Mouse (Mus musculus) ES-Bruce4 (cell line): Measurements from ENCODE around the gene Arhgap18. TPM values are rescaled to one million over a fixed set of nuclear protein-coding genes. Genes with fewer than 3 reads are reported as not detected.

Source experiments
- H3K27ac ChIP-seq: 2 replicates; pipeline ENCODE4 v1.5.1; 2012; ENCODE audit warnings: low read length, inconsistent platforms; ENCODE audit not compliant: insufficient read depth
- H3K27me3 ChIP-seq: 2 replicates; pipeline ENCODE4 v1.6.1; 2012; ENCODE audit warnings: mild to moderate bottlenecking, low read length, inconsistent platforms; ENCODE audit not compliant: control insufficient read depth, poor library complexity, insufficient read depth, severe bottlenecking
- H3K36me3 ChIP-seq: 2 replicates; pipeline ENCODE4 v1.6.1; 2012; ENCODE audit warnings: inconsistent platforms, mild to moderate bottlenecking, low read length, moderate library complexity; ENCODE audit not compliant: control insufficient read depth, poor library complexity, insufficient read depth, severe bottlenecking
- H3K4me1 ChIP-seq: one replicate; pipeline ENCODE4 v1.8.1; 2011; ENCODE audit warnings: low read length; ENCODE audit not compliant: control insufficient read depth, insufficient read depth
- H3K4me3 ChIP-seq: 2 replicates; pipeline ENCODE4 v1.5.1; 2011; ENCODE audit warnings: low read depth, mild to moderate bottlenecking, low read length
- H3K9ac ChIP-seq: 2 replicates; pipeline ENCODE4 v1.6.1; 2012; ENCODE audit warnings: low read depth, mild to moderate bottlenecking, inconsistent platforms; ENCODE audit not compliant: poor library complexity, severe bottlenecking
- H3K9me3 ChIP-seq: replicated peaks from 2 replicates; pipeline ENCODE4 v1.6.1; 2012; ENCODE audit warnings: mild to moderate bottlenecking, low read length, inconsistent platforms; ENCODE audit not compliant: control insufficient read depth, poor library complexity, insufficient read depth, severe bottlenecking
- CTCF ChIP-seq: IDR thresholded peaks from one replicate; pipeline ENCODE4 v1.8.1; 2011; ENCODE audit warnings: low read depth, low read length
- EP300 ChIP-seq: IDR thresholded peaks from 2 replicates; pipeline ENCODE4 v1.6.1; 2011; ENCODE audit warnings: low read depth, low read length; ENCODE audit not compliant: insufficient read depth
- POLR2A ChIP-seq: IDR thresholded peaks from one replicate; pipeline ENCODE4 v1.8.1; 2011; ENCODE audit warnings: low read length; ENCODE audit not compliant: insufficient read depth
- polyA plus RNA-seq: library from polyadenylated mRNA; stranded (reverse); fragments of >200 nt; gene quantifications from 2 replicates; pipeline ENCODE4 v1.2.4, GENCODE M21; 2011; ENCODE audit warnings: low read depth; ENCODE audit not compliant: missing spikeins, insufficient read depth, insufficient read length

Gene Arhgap18
- polyA plus RNA-seq, 1 experiment, result 6.9 TPM

DNA sequence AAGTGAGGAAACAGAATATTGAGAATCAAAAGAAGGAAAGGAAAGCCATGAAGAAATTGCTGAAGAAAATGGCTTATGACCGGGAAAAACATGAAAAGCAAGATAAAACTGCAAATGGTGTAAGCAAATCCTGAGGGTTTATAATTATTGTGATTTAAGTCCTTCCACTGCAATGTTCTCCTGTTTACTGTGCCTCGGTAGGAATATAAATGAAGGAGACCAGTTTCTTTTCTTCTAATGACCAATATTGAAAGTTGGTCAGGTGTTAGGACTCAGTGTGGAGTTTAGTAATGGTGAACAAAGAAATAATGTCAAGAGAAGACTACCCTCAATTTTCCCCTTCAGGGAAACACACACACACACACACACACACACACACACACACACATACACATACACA is 136.5 kb downstream of the Arhgap18 start:
- no peak overlapping the region for H3K4me3 ChIP-seq
- H3K9ac ChIP-seq, result no peak overlapping the region
- no peak overlapping the region for H3K27ac ChIP-seq
- H3K36me3 ChIP-seq, result no peaks in the 10 kb centered on the region
- TF ChIP-seq EP300 (no peak), POLR2A (no peak), CTCF (no peak)
- no peaks in the 10 kb centered on the region for H3K4me1 ChIP-seq
- H3K27me3 ChIP-seq, result no peaks in the 10 kb centered on the region
- no peaks in the 10 kb centered on the region for H3K9me3 ChIP-seq

DNA sequence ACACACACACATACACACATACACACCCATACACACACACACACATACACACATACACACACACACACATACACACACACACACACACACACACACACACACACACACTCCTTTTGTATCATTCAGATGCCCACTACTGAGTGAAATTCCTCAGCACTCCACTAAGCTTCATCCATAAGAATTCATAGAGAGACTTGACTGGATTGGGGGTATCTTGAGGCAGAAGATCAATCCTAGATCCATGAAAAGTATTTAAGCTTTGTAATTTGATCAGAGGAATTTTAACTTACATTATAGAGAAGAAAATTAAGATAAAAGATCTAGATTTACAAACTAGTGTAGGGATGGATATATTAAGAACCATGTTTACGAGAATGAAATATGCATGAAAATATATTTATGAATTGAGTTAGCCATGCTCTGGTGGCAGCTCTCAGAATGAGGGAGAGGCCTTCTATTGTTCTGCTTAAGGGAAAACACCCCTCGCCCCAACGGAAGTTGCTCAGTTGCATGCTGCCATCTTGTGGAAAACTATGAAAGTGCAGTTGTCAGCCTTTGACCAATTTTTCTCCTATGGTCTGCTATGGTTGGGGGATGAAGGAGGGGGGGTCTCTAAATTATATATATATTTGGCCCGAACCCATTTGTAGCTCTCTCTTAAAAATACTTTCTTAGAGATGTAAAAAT is 137.2 kb downstream of the Arhgap18 start:
- no peaks in the 10 kb centered on the region for H3K27me3 ChIP-seq
- no peaks in the 10 kb centered on the region for H3K36me3 ChIP-seq
- TF ChIP-seq POLR2A, result no peak
- TF ChIP-seq CTCF, result peak; percentile 50
- no peaks in the 10 kb centered on the region for H3K9me3 ChIP-seq
- H3K9ac ChIP-seq, result no peak overlapping the region
- no peak overlapping the region for H3K27ac ChIP-seq
- H3K4me3 ChIP-seq, result no peak overlapping the region
- H3K4me1 ChIP-seq, result no peaks in the 10 kb centered on the region

DNA sequence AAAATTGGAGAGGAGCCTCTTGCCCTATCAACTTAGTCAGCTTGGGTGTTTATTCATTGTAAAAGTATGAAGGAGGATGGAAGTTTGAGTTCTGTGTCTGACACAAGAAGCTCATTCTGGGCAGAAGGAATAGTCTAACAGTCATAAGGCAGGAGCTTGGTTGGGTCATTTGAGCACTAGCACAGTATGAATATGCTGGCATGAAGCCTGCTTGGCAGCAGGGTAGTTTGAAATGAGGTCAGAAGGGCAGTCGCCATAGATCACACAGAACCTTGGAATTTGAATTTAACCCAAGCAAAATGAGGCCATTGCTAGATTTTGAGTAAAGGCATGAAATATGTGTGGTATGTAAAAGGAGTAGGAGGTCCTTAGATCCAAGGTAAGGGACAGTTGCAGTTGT is 139.9 kb downstream of the Arhgap18 start:
- H3K27me3 ChIP-seq, result no peaks in the 10 kb centered on the region
- H3K4me3 ChIP-seq, result no peak overlapping the region
- H3K9me3 ChIP-seq, result no peaks in the 10 kb centered on the region
- H3K27ac ChIP-seq, result no peak overlapping the region
- H3K36me3 ChIP-seq, result no peaks in the 10 kb centered on the region
- TF ChIP-seq EP300 (no peak), POLR2A (no peak), CTCF (no peak)
- H3K4me1 ChIP-seq, result no peaks in the 10 kb centered on the region
- H3K9ac ChIP-seq, result no peak overlapping the region

DNA sequence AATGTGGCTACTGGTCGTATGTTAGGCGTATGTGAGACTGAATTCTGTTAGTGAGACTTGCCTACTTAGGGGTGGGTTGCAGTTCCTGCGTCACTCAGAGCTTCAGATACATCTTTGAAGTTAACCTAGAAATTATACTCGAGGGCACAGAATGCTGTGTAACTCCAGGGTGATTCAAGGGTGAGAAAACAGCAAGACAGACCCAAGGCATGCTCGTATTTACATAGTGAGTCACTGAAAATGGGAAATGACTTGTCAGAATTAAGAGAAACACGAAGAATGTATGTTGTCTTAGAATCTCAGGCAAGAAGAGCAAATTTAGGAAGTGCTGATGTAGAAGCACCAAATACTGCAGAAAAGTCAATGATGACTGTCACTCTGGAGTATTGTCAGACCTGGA is 142.5 kb downstream of the Arhgap18 start:
- no peaks in the 10 kb centered on the region for H3K27me3 ChIP-seq
- no peaks in the 10 kb centered on the region for H3K36me3 ChIP-seq
- H3K9me3 ChIP-seq, result no peaks in the 10 kb centered on the region
- no peaks in the 10 kb centered on the region for H3K4me1 ChIP-seq
- TF ChIP-seq POLR2A, result no peak
- no peak for TF ChIP-seq CTCF
- no peak for TF ChIP-seq EP300
- H3K27ac ChIP-seq, result no peak overlapping the region
- H3K4me3 ChIP-seq, result no peak overlapping the region
- H3K9ac ChIP-seq, result no peak overlapping the region

DNA sequence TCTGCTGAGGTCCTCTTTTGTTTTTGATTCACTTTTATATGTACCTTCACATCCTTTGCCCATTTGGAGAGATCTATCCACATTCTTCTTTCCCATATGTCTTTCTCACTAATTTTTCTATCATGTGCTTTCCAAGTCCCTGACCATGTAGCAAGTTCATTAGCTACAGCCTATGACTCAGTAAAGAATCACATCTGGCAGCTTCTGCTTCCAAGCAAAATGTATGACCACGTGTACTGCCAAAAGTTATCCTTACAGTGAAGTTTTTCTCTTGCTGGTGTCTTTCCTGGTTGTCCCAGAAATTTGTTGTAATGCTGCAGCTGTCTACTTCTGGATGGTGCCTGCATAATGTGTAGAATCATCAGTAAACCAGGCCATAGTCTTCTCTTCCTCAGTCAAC is 147.2 kb downstream of the Arhgap18 start:
- Histone ChIP-seq H3K27ac (no peak overlapping the region), H3K4me1 (no peaks in the 10 kb centered on the region), H3K9me3 (no peaks in the 10 kb centered on the region), H3K9ac (no peak overlapping the region), H3K36me3 (no peaks in the 10 kb centered on the region), H3K4me3 (no peak overlapping the region), H3K27me3 (no peaks in the 10 kb centered on the region)
- TF ChIP-seq CTCF (no peak), POLR2A (no peak), EP300 (no peak)

DNA sequence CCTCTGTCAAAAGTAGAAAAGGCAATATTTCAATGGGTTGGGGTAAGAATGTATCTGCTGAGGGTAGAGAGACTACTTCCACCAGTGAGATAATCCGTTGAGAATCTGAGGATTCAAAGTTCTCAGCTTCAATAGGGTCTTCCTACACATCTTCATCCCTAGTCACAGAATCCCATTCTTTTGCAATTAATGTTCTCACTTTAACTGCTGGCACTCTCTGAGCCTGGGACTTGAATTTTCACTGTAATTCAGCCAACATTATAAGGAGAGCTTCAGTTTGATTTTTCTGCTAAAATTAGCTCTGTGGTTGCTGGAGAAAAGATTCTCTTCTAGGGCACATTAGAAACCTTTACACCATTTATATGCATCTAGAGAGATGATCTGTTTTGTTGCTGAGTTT is 150.6 kb downstream of the Arhgap18 start:
- no peaks in the 10 kb centered on the region for H3K36me3 ChIP-seq
- 0 out of 2 replicates have a peak, but pooled peaks cover 7% of the 10 kb centered on the region for H3K9me3 ChIP-seq
- no peaks in the 10 kb centered on the region for H3K4me1 ChIP-seq
- TF ChIP-seq EP300, result no peak
- TF ChIP-seq POLR2A, result no peak
- no peak for TF ChIP-seq CTCF
- H3K27me3 ChIP-seq, result no peaks in the 10 kb centered on the region
- H3K4me3 ChIP-seq, result no peak overlapping the region
- no peak overlapping the region for H3K9ac ChIP-seq
- H3K27ac ChIP-seq, result no peak overlapping the region
